Mouse (Mus musculus) MEL (cell line): ENCODE results near the gene Runx1. TPM values are rescaled to one million over a fixed set of nuclear protein-coding genes. Genes with fewer than 3 reads are reported as not detected.

ENCODE experiments used
- DNase-seq: peaks from one replicate; pipeline ENCODE4 v3.0.0; 2011; ENCODE audit warnings: low read depth, low spot score
- H3K27ac ChIP-seq: 2 replicates; pipeline ENCODE4 v1.5.1; 2012; ENCODE audit warnings: low read depth, mild to moderate bottlenecking, control low read depth, low read length, moderate library complexity; ENCODE audit not compliant: control insufficient read depth
- H3K27me3 ChIP-seq, 2 experiments: fragments of 150-350 bp in 1 of 2; sonication (generic) in 1 of 2; 2 replicates each; pipeline ENCODE4 v1.6.1; 2012; ENCODE audit warnings: low read length in 2 of 2, mild to moderate bottlenecking in 2 of 2, improper control_type of control experiment in 1 of 2, moderate library complexity in 1 of 2; ENCODE audit not compliant: insufficient read depth in 2 of 2, control insufficient read depth in 1 of 2
- H3K36me3 ChIP-seq, 2 experiments: 2 replicates each; pipeline ENCODE4 v1.6.1; 2012 to 2014; ENCODE audit warnings: low read length in 2 of 2, improper control_type of control experiment in 1 of 2, inconsistent platforms in 1 of 2, mild to moderate bottlenecking in 1 of 2; ENCODE audit not compliant: insufficient read depth in 2 of 2, control insufficient read depth in 1 of 2
- H3K4me1 ChIP-seq, 2 experiments: fragments of 150-350 bp in 1 of 2; sonication (generic) in 1 of 2; 2 replicates each; pipeline ENCODE4 v1.6.1; 2012; ENCODE audit warnings: low read length in 2 of 2, improper control_type of control experiment in 1 of 2, mild to moderate bottlenecking in 1 of 2; ENCODE audit not compliant: insufficient read depth in 2 of 2, control insufficient read depth in 1 of 2
- H3K4me3 ChIP-seq, 2 experiments: fragments of 150-350 bp in 1 of 2; sonication (generic) in 1 of 2; 2 replicates each; pipeline ENCODE4 v1.5.1; 2012; ENCODE audit warnings: low read depth in 2 of 2, low read length in 2 of 2, mild to moderate bottlenecking in 2 of 2, moderate library complexity in 2 of 2, control low read depth in 1 of 2, improper control_type of control experiment in 1 of 2; ENCODE audit not compliant: control insufficient read depth in 1 of 2, insufficient read depth in 1 of 2
- H3K79me2 ChIP-seq: 2 replicates; pipeline ENCODE4 v1.6.1; 2012; ENCODE audit warnings: mild to moderate bottlenecking, low read length, moderate library complexity; ENCODE audit not compliant: control insufficient read depth, poor library complexity, insufficient read depth
- H3K9ac ChIP-seq: 2 replicates; pipeline ENCODE4 v1.6.1; 2012; ENCODE audit warnings: low read depth, mild to moderate bottlenecking, control low read depth, low read length, moderate library complexity; ENCODE audit not compliant: control insufficient read depth, poor library complexity, severe bottlenecking
- H3K9me3 ChIP-seq: fragments of 150-350 bp; sonication (generic); replicated peaks from 2 replicates; pipeline ENCODE4 v1.6.1; 2012; ENCODE audit warnings: mild to moderate bottlenecking, low read length, improper control_type of control experiment, moderate library complexity; ENCODE audit not compliant: insufficient read depth
- CTCF ChIP-seq, 3 experiments: IDR thresholded peaks in 2 of 3; conservative IDR thresholded peaks in 1 of 3; 2 replicates each; pipeline ENCODE4 v1.5.1; 2011 to 2012; ENCODE audit warnings: low read length in 3 of 3, low read depth in 2 of 3, mild to moderate bottlenecking in 2 of 3, improper control_type of control experiment in 1 of 3, inconsistent platforms in 1 of 3, mixed read lengths in 1 of 3, moderate library complexity in 1 of 3; ENCODE audit not compliant: control insufficient read depth in 1 of 3, insufficient read depth in 1 of 3, poor library complexity in 1 of 3, severe bottlenecking in 1 of 3
- ETS1 ChIP-seq: IDR thresholded peaks from 2 replicates; pipeline ENCODE4 v1.6.1; 2012; ENCODE audit warnings: low read depth, mild to moderate bottlenecking, inconsistent platforms, low read length, improper control_type of control experiment, moderate library complexity
- HCFC1 ChIP-seq: IDR thresholded peaks from 2 replicates; pipeline ENCODE4 v1.6.1; 2012; ENCODE audit warnings: low read depth, mild to moderate bottlenecking, inconsistent platforms, low read length, improper control_type of control experiment, moderate library complexity
- JUND ChIP-seq: IDR thresholded peaks from 2 replicates; pipeline ENCODE4 v1.6.1; 2011; ENCODE audit warnings: low read depth, mild to moderate bottlenecking, improper control_type of control experiment, low read length
- KAT2A ChIP-seq: conservative IDR thresholded peaks from 2 replicates; pipeline ENCODE4 v1.6.1; 2012; ENCODE audit warnings: low read depth, low read length, improper control_type of control experiment, inconsistent platforms
- MAX ChIP-seq: IDR thresholded peaks from 2 replicates; pipeline ENCODE4 v1.6.1; 2011; ENCODE audit warnings: low read length, improper control_type of control experiment
- MEF2A ChIP-seq: IDR thresholded peaks from 2 replicates; pipeline ENCODE4 v1.6.1; 2014; ENCODE audit warnings: low read depth, mild to moderate bottlenecking, inconsistent platforms, low read length, improper control_type of control experiment; ENCODE audit not compliant: poor library complexity, insufficient replicate concordance, severe bottlenecking; ENCODE audit errors: extremely low read depth
- MXI1 ChIP-seq: IDR thresholded peaks from 2 replicates; pipeline ENCODE4 v1.6.1; 2011; ENCODE audit warnings: mild to moderate bottlenecking, low read depth, low read length, improper control_type of control experiment
- MYB ChIP-seq: IDR thresholded peaks from 2 replicates; pipeline ENCODE4 v1.6.1; 2011; ENCODE audit warnings: mild to moderate bottlenecking, low read depth, low read length, improper control_type of control experiment
- MYC ChIP-seq: IDR thresholded peaks from 2 replicates; pipeline ENCODE4 v1.6.1; 2011; ENCODE audit warnings: low read depth, mild to moderate bottlenecking, low read length, improper control_type of control experiment, moderate library complexity
- POLR2A ChIP-seq, 2 experiments: IDR thresholded peaks; 2 replicates each; pipeline ENCODE4 v1.6.1; 2011 to 2012; ENCODE audit warnings: low read length in 2 of 2, mild to moderate bottlenecking in 2 of 2, control low read depth in 1 of 2, improper control_type of control experiment in 1 of 2, low read depth in 1 of 2, moderate library complexity in 1 of 2; ENCODE audit not compliant: control insufficient read depth in 1 of 2, insufficient read depth in 1 of 2, poor library complexity in 1 of 2
- SIN3A ChIP-seq: IDR thresholded peaks from 2 replicates; pipeline ENCODE4 v1.6.1; 2012; ENCODE audit warnings: low read length, improper control_type of control experiment, inconsistent platforms
- SMC3 ChIP-seq: IDR thresholded peaks from 2 replicates; pipeline ENCODE4 v1.6.1; 2011; ENCODE audit warnings: low read depth, low read length, improper control_type of control experiment
- UBTF ChIP-seq: IDR thresholded peaks from 2 replicates; pipeline ENCODE4 v1.6.1; 2012; ENCODE audit warnings: low read depth, mild to moderate bottlenecking, inconsistent platforms, low read length, improper control_type of control experiment, moderate library complexity, borderline replicate concordance; ENCODE audit not compliant: insufficient read depth
- USF1 ChIP-seq: IDR thresholded peaks from 2 replicates; pipeline ENCODE4 v1.6.1; 2014; ENCODE audit warnings: low read depth, mild to moderate bottlenecking, inconsistent platforms, low read length, improper control_type of control experiment, moderate library complexity
- ZC3H11A ChIP-seq: IDR thresholded peaks from 2 replicates; pipeline ENCODE4 v1.6.1; 2012; ENCODE audit warnings: low read depth, mild to moderate bottlenecking, inconsistent platforms, low read length, improper control_type of control experiment
- ZKSCAN1 ChIP-seq: IDR thresholded peaks from 2 replicates; pipeline ENCODE4 v1.6.1; 2012; ENCODE audit warnings: low read depth, mild to moderate bottlenecking, inconsistent platforms, low read length, improper control_type of control experiment, moderate library complexity
- ZMIZ1 ChIP-seq: IDR thresholded peaks from 2 replicates; pipeline ENCODE4 v1.6.1; 2012; ENCODE audit warnings: low read depth, mild to moderate bottlenecking, inconsistent platforms, low read length, improper control_type of control experiment, moderate library complexity
- polyA plus RNA-seq, 2 experiments: library from polyadenylated mRNA; stranded (reverse) in 1 of 2; unstranded in 1 of 2; fragments of >175 nt in 1 of 2; fragments of >200 nt in 1 of 2; gene quantifications; 2 replicates each; pipeline versions ENCODE4 v1.2.1 to v1.2.4; 2012; ENCODE audit warnings: low replicate concordance in 2 of 2, low read depth in 1 of 2; ENCODE audit not compliant: insufficient read length in 2 of 2, insufficient read depth in 1 of 2, missing spikeins in 1 of 2
- total RNA-seq: library from RNA; depleted of rRNA; stranded (reverse); fragments of 300-350 nt; gene quantifications from 2 replicates; pipeline ENCODE4 v1.2.3, GENCODE M21; 2012

The Runx1 gene
- total and polyA plus RNA-seq, 3 experiments: 14.3 to 23.5 TPM; not detected in 1

GRCm38 (mm10) chr16:92627262-92627661 is 198.7 kb downstream of the Runx1 start:
- Histone ChIP-seq H3K9ac (no peak overlapping the region), H3K79me2 (no peaks in the 10 kb centered on the region), H3K4me1 (no peaks in the 10 kb centered on the region), H3K4me3 (no peak overlapping the region), H3K27ac (no peak overlapping the region), H3K36me3 (peaks cover 0 to 24% of the 10 kb centered on the region in 2 experiments; a peak in 2 of 4 replicates), H3K9me3 (no peaks in the 10 kb centered on the region), H3K27me3 (no peaks in the 10 kb centered on the region)
- no peak for DNase-seq
- TF ChIP-seq ETS1 (no peak), SIN3A (no peak), MYB (no peak), KAT2A (no peak), ZKSCAN1 (no peak), MYC (no peak), SMC3 (no peak), ZMIZ1 (no peak), UBTF (no peak), MAX (no peak), USF1 (no peak), MEF2A (no peak), CTCF (IDR thresholded peaks at IDR 0.05 in 2 of 3, conservative IDR thresholded peaks at IDR 0.05 in 1 of 3; ENCODE audit: control insufficient read depth in 1 of 3, insufficient read depth in 1 of 3, low read depth in 2 of 3, low read length in 3 of 3, poor library complexity in 1 of 3, severe bottlenecking in 1 of 3) (no peak), ZC3H11A (no peak), POLR2A (IDR thresholded peaks at IDR 0.05; ENCODE audit: control insufficient read depth in 1 of 2, insufficient read depth in 1 of 2, low read depth in 1 of 2, low read length in 2 of 2, poor library complexity in 1 of 2) (no peak)

- Histone ChIP-seq H3K36me3 (peaks cover 0 to 23% of the 10 kb centered on the region in 2 experiments; a peak in 2 of 4 replicates), H3K27me3 (no peaks in the 10 kb centered on the region), H3K9ac (no peak overlapping the region), H3K9me3 (no peaks in the 10 kb centered on the region), H3K27ac (no peak overlapping the region), H3K4me3 (no peak overlapping the region), H3K79me2 (no peaks in the 10 kb centered on the region), H3K4me1 (no peaks in the 10 kb centered on the region)
- no peak for DNase-seq
- TF ChIP-seq MYB (no peak), HCFC1 (no peak), JUND (no peak), SIN3A (no peak), MXI1 (no peak)
These were observed 202.0 kb downstream of the Runx1 start for GRCm38 (mm10) chr16:92623953-92624352.
